24 mouse cellular contexts compared by ENCODE assay signal in genomic region chr8:77416738-77417137, GRCm38 (mm10).
DNase-seq lines count a peak whose midpoint lies in the region; ATAC-seq and TF ChIP-seq lines count a peak whose summit lies in the region.
"Had no signal": no experiment of that assay in that cellular context is flagged by ENCODE, and none has a peak within 500 bp of the region (broad histone marks: within the 10 kb centered on the region; RNA-seq: fewer than 3 reads in every experiment).

No protein-coding gene starts in this region.

- no peak overlapping the region for H3K4me3 ChIP-seq in kidney, embryonic 16.5 days (ENCODE audit: low read length)
- H3K4me3 ChIP-seq in lung, adult 2 months (replicated peaks; ENCODE audit: extremely low read depth, low read depth, low read length), result no peak overlapping the region
- H3K4me3 ChIP-seq in midbrain, embryonic 16.5 days (ENCODE audit: low read depth, low read length), result no peak overlapping the region
- H3K4me3 ChIP-seq: embryonic facial prominence, embryonic 12.5 days; erythroblast, embryonic 14.5 days; forebrain, embryonic 12.5 days; gastrocnemius, adult 2 months; liver, embryonic 15.5 days; midbrain, embryonic 10.5 days had no signal

- H3K4me1 ChIP-seq in kidney, embryonic 16.5 days (ENCODE audit: insufficient read depth, low read length), result peaks cover 11% of the 10 kb centered on the region
- no peaks in the 10 kb centered on the region for H3K4me1 ChIP-seq in lung, adult 2 months (ENCODE audit: control insufficient read depth, insufficient read depth, low read length)
- H3K4me1 ChIP-seq in midbrain, embryonic 16.5 days (ENCODE audit: control insufficient read depth, insufficient read depth, low read length), result no peaks in the 10 kb centered on the region
- H3K4me1 ChIP-seq: embryonic facial prominence, embryonic 12.5 days; forebrain, embryonic 12.5 days; liver, embryonic 15.5 days had no signal

- no peak overlapping the region for H3K27ac ChIP-seq in kidney, embryonic 16.5 days (ENCODE audit: low read length)
- no peak overlapping the region for H3K27ac ChIP-seq in midbrain, embryonic 16.5 days (ENCODE audit: low read length)
- H3K27ac ChIP-seq: embryonic facial prominence, embryonic 12.5 days; forebrain, embryonic 12.5 days; gastrocnemius, adult 2 months; hindbrain, postnatal 0 days; liver, embryonic 15.5 days; midbrain, embryonic 10.5 days; stomach, postnatal 0 days had no signal

- no peak for TF ChIP-seq CTCF in lung, adult 2 months (IDR thresholded peaks at IDR 0.05; ENCODE audit: insufficient read depth, low read length)

- no peak for TF ChIP-seq POLR2A in lung, adult 2 months (IDR thresholded peaks at IDR 0.05; ENCODE audit: borderline replicate concordance, extremely low read depth, low read depth, low read length)

- no peak for DNase-seq in kidney, postnatal 14 days
- peak; percentile 39 for DNase-seq in embryo, embryonic 9.5 days (ENCODE audit: extremely low spot score)
- DNase-seq in hindlimb bud, embryonic 11.5 days (ENCODE audit: extremely low spot score, low read depth, low spot score), result peak; percentile 22
- DNase-seq in mesoderm, embryonic 11.5 days (ENCODE audit: low read depth, low spot score), result peak; percentile 63
- no peak for DNase-seq in lung, adult 2 months
- DNase-seq: adrenal gland, postnatal 10 days; B cell, adult 2 months; cerebellum, adult 8-10 months; cerebellum, postnatal 36 days; gastrocnemius, adult 2 months; liver; lung, postnatal 4 days; right cerebral cortex, postnatal 14 days; thymus, adult 2 months had no signal

- H3K9me3 ChIP-seq in kidney, embryonic 16.5 days (ENCODE audit: low read length), result no peaks in the 10 kb centered on the region
- no peaks in the 10 kb centered on the region for H3K9me3 ChIP-seq in midbrain, embryonic 16.5 days (replicated peaks; ENCODE audit: control insufficient read depth, low read length, poor library complexity, severe bottlenecking)
- H3K9me3 ChIP-seq: embryonic facial prominence, embryonic 12.5 days; forebrain, embryonic 12.5 days; liver, embryonic 15.5 days; midbrain, embryonic 10.5 days had no signal

- no peak overlapping the region for H3K4me2 ChIP-seq in kidney, embryonic 16.5 days (replicated peaks; ENCODE audit: low read depth, low read length)
- H3K4me2 ChIP-seq in midbrain, embryonic 16.5 days (ENCODE audit: low read length), result no peak overlapping the region
- H3K4me2 ChIP-seq: embryonic facial prominence, embryonic 12.5 days; forebrain, embryonic 12.5 days; liver, embryonic 15.5 days had no signal

- H3K36me3 ChIP-seq in kidney, embryonic 16.5 days (ENCODE audit: insufficient read depth, low read length), result peaks cover 20% of the 10 kb centered on the region
- no peaks in the 10 kb centered on the region for H3K36me3 ChIP-seq in midbrain, embryonic 16.5 days (ENCODE audit: control insufficient read depth, insufficient read depth, low read length)
- H3K36me3 ChIP-seq: forebrain, embryonic 12.5 days had no signal

- peak; percentile 66 for ATAC-seq in kidney, embryonic 16.5 days (ENCODE audit: low FRiP score, low TSS enrichment)
- no peak for ATAC-seq in midbrain, embryonic 16.5 days
- ATAC-seq: activated CD4-positive, CD25-positive, alpha-beta regulatory T cell, adult 4 months; hindbrain, postnatal 0 days had no signal

- WGBS in kidney, embryonic 16.5 days, result 9% methylated on average over 5 of the region's 5 CpGs
- WGBS in lung, adult 2 months, result 34% methylated on average over 5 of the region's 5 CpGs
- 38% methylated on average over 5 of the region's 5 CpGs for WGBS in midbrain, embryonic 16.5 days

- no peaks in the 10 kb centered on the region for H3K27me3 ChIP-seq in kidney, embryonic 16.5 days (ENCODE audit: insufficient read depth, low read length)
- no peaks in the 10 kb centered on the region for H3K27me3 ChIP-seq in midbrain, embryonic 16.5 days (ENCODE audit: control insufficient read depth, insufficient read depth, low read depth, low read length)
- H3K27me3 ChIP-seq: embryonic facial prominence, embryonic 12.5 days; forebrain, embryonic 12.5 days; liver, embryonic 15.5 days had no signal

- no peak overlapping the region for H3K9ac ChIP-seq in kidney, embryonic 16.5 days (replicated peaks; ENCODE audit: low read length)
- H3K9ac ChIP-seq in midbrain, embryonic 16.5 days (ENCODE audit: low read depth, low read length), result no peak overlapping the region
- H3K9ac ChIP-seq: embryonic facial prominence, embryonic 12.5 days; forebrain, embryonic 12.5 days; liver, embryonic 15.5 days had no signal

Comparison
In these comparisons a context has a peak if more than half of its experiments do, and no peak if none do; other contexts are left out.
1. DNase-seq: peak in embryo, embryonic 9.5 days (single experiment), hindlimb bud, embryonic 11.5 days (single experiment) and mesoderm, embryonic 11.5 days (single experiment); none in kidney, postnatal 14 days (single experiment) and lung, adult 2 months (single experiment).